Mouse (Mus musculus): ENCODE measurements around the gene Plekhn1. TPM values are rescaled to one million over a fixed set of nuclear protein-coding genes. Genes with fewer than 3 reads are reported as not detected.
A peak's percentile ranks its signal among the peaks of the same experiment; 100 is the strongest.

Plekhn1 gene
- total RNA-seq (2017): 19.0 and 29.3 TPM in 2 replicates

- peak; percentile 16 to 38; a peak in 2 of 4 replicates for ATAC-seq (replicated peaks in 1 of 2; ENCODE audit: insufficient read depth in 1 of 2, low FRiP score in 2 of 2, low TSS enrichment in 1 of 2, low read depth in 1 of 2, poor library complexity in 2 of 2, severe bottlenecking in 2 of 2)
These were observed at the start of gene Plekhn1 for GRCm38 (mm10) chr4:156234701-156235213. Gene Plekhn1, minus strand, starts transcription at chr4:156234857.

GRCm38 (mm10) chr4:156255078-156255839 is 20.6 kb upstream of the Plekhn1 start, which contains the start of gene Samd11:
Gene Samd11, minus strand, starts transcription at chr4:156255657.
- peak; percentile 66 to 74 for ATAC-seq (replicated peaks in 1 of 2; ENCODE audit: insufficient read depth in 1 of 2, low FRiP score in 2 of 2, low TSS enrichment in 1 of 2, low read depth in 1 of 2, poor library complexity in 2 of 2, severe bottlenecking in 2 of 2)

DNA sequence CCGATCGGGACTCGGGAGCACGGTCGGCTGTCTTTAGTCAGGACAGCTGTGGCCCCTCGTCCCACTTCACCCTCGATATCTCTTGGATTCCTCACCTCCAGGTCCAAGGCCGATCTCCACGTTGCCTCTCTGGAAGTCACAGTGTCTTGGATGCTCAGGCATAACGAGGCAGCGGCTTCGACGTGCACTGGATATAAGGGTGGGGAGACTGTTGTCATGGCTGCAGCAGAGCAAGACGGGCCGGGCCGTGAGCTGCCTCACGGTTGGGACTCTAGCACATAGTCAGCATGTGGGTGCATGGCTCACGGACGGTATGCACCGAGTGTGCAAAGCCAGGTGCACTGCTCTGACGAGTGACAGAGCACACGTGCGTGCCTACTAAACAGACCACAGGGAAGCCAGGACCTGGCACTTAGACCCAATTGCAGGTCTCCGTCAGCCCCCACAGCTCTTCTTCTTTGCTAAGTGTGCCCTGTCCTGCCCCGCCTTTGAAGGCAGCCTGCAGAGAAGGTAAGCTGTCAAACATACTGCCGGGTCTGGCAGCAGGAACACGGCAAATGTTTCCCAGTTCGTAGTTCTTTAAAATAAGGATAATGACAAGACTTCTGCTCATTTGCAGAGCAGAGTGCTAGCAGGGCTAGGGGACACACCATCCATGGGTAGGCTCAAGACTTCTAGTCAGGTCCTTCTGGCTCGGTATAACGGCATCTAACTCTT is 19.9 kb upstream of the Plekhn1 start:
- peak; percentile 28 to 38; a peak in 3 of 4 replicates for ATAC-seq (replicated peaks in 1 of 2; ENCODE audit: insufficient read depth in 1 of 2, low FRiP score in 2 of 2, low TSS enrichment in 1 of 2, low read depth in 1 of 2, poor library complexity in 2 of 2, severe bottlenecking in 2 of 2)

DNA sequence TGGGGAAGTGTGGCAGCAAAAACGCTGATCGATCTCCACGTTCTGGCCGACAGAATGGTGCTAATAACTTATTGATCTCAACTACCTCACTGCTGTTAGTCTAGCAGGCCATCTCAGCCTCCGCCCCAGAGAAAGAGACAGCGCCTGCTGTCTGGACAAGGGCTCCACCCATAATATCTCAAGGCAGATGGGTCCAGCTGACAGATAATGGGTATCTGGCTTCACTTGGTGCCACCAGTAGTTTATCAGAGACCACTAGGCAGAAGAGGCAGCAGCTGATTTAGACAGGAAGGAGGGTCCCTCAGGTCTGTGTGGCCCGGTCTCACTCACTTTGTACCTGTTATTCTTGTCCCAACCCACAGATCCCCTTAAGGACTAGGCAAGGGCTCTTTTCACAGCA is 18.4 kb upstream of the Plekhn1 start:
- ATAC-seq (replicated peaks in 1 of 2; ENCODE audit: insufficient read depth in 1 of 2, low FRiP score in 2 of 2, low TSS enrichment in 1 of 2, low read depth in 1 of 2, poor library complexity in 2 of 2, severe bottlenecking in 2 of 2): peak in 1 of 2 experiments; percentile 5; a peak in 1 of 4 replicates

DNA sequence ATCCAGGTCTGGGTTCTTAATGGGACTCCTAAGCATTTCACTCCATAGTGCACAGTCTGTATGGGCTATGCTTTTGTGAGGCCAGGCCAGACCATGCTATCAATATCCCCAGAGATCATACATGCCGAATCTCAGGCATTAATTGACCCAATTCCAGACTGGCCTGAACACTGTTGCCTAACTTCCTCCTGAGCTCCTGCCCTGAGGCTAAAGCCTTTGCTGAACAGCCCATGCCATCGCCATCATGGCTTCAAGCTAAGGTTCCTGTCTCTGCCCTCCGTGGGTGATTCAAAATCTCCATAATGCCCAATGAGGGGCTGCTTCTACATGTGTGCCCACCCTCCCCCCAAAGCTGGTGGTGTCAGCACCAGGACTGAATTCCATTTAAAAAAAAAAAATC is 18.0 kb upstream of the Plekhn1 start:
- 0 out of 4 replicates have a peak, but pooled peaks of 1 of the 2 experiments have one; percentile 3 for ATAC-seq (replicated peaks in 1 of 2; ENCODE audit: insufficient read depth in 1 of 2, low FRiP score in 2 of 2, low TSS enrichment in 1 of 2, low read depth in 1 of 2, poor library complexity in 2 of 2, severe bottlenecking in 2 of 2)

DNA sequence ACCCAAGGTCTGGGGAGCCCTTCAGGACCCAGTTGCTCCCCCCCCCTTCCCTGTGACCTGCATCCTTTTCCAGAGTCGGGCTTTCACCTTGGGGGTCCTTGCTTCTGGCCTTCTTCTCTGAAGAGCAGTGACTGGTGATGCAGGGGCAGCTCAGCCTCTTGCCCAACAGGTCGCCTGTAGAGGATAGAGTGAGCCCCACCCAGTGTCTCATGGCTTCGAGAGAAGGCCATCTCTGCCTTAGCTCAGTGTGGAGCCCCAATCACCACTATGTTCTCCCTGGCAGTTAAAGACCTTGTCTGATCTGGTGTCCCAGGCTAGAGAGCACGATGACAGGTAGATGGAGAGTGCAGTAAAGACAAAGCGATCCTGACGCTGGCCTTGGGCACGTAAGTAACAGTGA is 17.5 kb upstream of the Plekhn1 start:
- no peak for ATAC-seq (replicated peaks in 1 of 2; ENCODE audit: insufficient read depth in 1 of 2, low FRiP score in 2 of 2, low TSS enrichment in 1 of 2, low read depth in 1 of 2, poor library complexity in 2 of 2, severe bottlenecking in 2 of 2)

DNA sequence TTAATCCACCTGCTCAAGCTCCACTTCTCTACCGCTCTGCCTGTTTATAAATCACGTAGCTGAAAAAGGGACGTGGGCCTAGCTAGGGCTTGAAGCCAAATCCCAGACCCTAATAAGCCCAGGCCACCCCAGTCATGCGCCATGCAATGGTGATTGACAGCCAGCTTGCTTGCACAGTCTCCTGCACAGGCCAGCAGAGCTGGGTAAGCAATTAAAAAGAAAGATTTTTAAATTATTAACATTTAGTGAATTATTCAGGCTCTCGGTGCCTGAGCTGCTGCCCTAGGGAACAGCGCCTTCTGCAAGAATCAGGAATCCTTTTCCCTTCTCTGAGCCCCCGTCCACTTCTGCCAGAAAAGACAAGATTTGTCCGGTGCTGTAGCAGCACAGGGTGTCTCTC is 16.4 kb upstream of the Plekhn1 start:
- no peak for ATAC-seq (replicated peaks in 1 of 2; ENCODE audit: insufficient read depth in 1 of 2, low FRiP score in 2 of 2, low TSS enrichment in 1 of 2, low read depth in 1 of 2, poor library complexity in 2 of 2, severe bottlenecking in 2 of 2)

DNA sequence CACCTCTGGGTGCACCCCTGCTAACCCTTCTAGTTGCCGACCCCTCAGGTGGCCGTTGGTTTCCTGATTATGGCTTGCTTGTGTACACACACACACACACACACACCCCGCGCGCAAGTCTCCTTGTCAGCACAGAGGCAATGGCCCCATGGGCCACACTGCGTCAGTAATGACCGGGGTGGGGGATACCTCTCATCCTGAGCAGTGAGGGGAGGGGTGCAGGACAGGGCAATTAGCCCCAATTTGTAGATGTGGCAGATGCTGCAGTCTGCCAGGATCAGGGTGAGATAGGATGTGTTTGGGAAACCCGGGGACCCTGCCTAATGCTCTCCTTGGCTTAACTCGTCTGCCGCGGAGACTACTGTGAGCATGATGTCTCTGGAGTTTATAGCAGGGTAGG is 14.9 kb upstream of the Plekhn1 start:
- ATAC-seq (replicated peaks in 1 of 2; ENCODE audit: insufficient read depth in 1 of 2, low FRiP score in 2 of 2, low TSS enrichment in 1 of 2, low read depth in 1 of 2, poor library complexity in 2 of 2, severe bottlenecking in 2 of 2): no peak

DNA sequence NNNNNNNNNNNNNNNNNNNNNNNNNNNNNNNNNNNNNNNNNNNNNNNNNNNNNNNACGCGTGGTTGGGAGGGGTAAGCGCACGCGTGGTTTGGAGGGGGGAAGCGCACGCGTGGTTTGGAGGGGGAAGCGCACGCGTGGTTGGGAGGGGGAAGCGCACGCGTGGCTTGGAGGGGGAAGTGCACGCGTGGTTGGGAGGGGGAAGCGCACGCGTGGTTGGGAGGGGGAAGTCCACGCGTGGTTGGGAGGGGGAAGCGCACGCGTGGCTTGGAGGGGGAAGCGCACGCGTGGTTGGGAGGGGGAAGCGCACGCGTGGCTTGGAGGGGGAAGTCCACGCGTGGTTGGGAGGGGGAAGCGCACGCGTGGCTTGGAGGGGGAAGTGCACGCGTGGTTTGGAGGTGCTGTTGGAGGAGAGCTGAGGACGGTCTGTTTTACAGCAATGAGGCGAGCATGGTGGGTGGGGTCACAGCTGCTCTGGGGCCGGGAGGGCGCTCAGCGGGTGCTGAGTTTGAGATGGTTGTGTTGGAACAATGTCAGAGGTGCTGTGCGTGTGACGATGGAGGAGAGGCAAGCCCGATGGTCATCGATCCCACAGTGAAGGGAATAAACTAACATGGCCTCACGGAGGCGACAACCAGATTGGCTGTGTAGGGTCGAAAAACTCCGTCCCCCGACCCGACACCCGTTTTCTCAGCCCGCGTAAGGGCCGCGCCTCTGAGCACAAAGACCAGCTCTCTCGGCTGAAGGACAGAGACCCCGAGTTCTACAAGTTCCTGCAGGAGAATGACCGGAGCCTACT is 2.2 kb upstream of the Plekhn1 start:
- no peak; a peak in 1 of 4 replicates for ATAC-seq (replicated peaks in 1 of 2; ENCODE audit: insufficient read depth in 1 of 2, low FRiP score in 2 of 2, low TSS enrichment in 1 of 2, low read depth in 1 of 2, poor library complexity in 2 of 2, severe bottlenecking in 2 of 2)

- ATAC-seq (replicated peaks in 1 of 2; ENCODE audit: insufficient read depth in 1 of 2, low FRiP score in 2 of 2, low TSS enrichment in 1 of 2, low read depth in 1 of 2, poor library complexity in 2 of 2, severe bottlenecking in 2 of 2): peak; percentile 73 to 78
These were observed 1.3 kb upstream of the Plekhn1 start, which contains the start of gene Noc2l for GRCm38 (mm10) chr4:156235808-156236533. Gene Noc2l, plus strand, starts transcription at chr4:156236010.

DNA sequence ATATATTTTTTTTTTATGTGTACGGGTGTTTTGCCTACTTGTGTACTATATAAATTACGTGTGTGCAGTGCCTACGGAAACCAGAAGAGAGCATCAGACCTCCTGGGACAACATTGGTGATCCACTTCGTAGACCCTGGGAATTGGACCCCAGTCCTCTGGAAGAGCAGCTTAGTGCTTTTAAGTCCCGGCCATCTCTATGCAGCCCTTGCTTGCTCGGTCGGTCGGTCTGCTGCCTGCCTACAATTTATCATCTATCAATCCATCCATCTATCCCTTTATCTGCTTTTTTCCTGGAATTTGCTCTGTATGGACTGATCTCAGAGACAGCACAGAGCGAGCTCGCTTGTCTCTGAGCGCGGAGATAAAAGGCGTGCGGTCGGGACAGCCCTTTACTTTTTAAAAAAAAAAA is 708 bp upstream of the Plekhn1 start:
- 0 out of 4 replicates have a peak, but pooled peaks of 1 of the 2 experiments have one; percentile 34 for ATAC-seq (replicated peaks in 1 of 2; ENCODE audit: insufficient read depth in 1 of 2, low FRiP score in 2 of 2, low TSS enrichment in 1 of 2, low read depth in 1 of 2, poor library complexity in 2 of 2, severe bottlenecking in 2 of 2)

DNA sequence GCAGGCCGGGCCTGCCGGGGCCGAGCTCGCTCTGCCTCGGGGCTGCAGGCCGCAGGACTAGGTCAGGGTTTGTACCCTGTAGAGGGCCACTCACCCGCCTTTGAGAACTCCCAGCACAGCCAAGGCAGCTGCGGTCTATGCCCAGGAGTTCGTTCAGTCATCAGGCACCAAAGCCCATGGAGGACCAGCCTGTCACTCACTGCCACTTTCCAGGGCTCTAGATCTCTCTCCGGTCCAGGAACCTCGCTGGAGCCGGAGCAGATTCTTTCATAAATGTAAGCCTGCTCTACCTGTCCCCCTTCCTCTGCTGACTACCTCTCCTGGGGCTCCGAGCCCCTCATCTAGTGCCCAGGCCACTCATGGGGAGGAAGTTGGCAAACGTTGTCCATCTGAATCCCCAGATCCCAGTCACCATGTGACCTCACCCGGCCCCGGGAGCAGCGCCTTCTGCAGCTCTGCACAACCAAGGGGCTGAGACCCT is 596 bp downstream of the Plekhn1 start:
- no peak for ATAC-seq (replicated peaks in 1 of 2; ENCODE audit: insufficient read depth in 1 of 2, low FRiP score in 2 of 2, low TSS enrichment in 1 of 2, low read depth in 1 of 2, poor library complexity in 2 of 2, severe bottlenecking in 2 of 2)

- no peak; a peak in 1 of 4 replicates for ATAC-seq (replicated peaks in 1 of 2; ENCODE audit: insufficient read depth in 1 of 2, low FRiP score in 2 of 2, low TSS enrichment in 1 of 2, low read depth in 1 of 2, poor library complexity in 2 of 2, severe bottlenecking in 2 of 2)
These were observed 6.1 kb downstream of the Plekhn1 start for GRCm38 (mm10) chr4:156228393-156229024.

DNA sequence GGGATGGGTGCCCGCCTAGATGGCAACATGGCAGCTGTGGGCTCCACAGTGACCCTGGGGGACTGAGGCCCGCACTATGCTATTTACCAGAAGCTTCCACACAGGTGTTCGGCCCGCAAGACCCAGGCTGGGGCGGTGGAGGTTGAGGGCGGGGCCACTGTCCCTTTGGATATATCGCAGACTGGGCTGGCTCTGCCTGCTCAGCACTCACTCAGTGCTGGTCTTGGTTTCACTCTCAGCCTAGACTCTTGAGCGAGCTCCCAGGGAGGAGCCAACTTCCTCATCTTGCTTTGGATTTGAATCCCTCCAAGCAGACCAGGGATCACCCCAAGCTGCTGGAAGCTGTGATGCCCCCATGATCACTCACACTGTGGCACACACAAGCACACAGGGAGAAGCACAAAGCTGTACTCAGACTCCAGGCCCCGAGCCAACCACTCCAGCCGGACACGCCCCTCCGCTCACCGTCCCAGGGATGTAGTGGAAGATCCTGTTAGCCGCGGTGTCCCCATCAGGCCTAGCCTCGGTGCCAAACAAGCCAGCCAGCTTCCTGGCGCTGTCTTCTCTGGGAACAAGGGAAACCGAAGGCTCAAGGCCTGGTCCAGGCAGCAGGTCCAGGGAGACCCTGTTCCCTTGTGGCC is 6.8 kb downstream of the Plekhn1 start:
- no peak for ATAC-seq (replicated peaks in 1 of 2; ENCODE audit: insufficient read depth in 1 of 2, low FRiP score in 2 of 2, low TSS enrichment in 1 of 2, low read depth in 1 of 2, poor library complexity in 2 of 2, severe bottlenecking in 2 of 2)

- ATAC-seq (replicated peaks in 1 of 2; ENCODE audit: insufficient read depth in 1 of 2, low FRiP score in 2 of 2, low TSS enrichment in 1 of 2, low read depth in 1 of 2, poor library complexity in 2 of 2, severe bottlenecking in 2 of 2): no peak
These were observed 10.4 kb downstream of the Plekhn1 start for GRCm38 (mm10) chr4:156224276-156224675.

- no peak for ATAC-seq (replicated peaks in 1 of 2; ENCODE audit: insufficient read depth in 1 of 2, low FRiP score in 2 of 2, low TSS enrichment in 1 of 2, low read depth in 1 of 2, poor library complexity in 2 of 2, severe bottlenecking in 2 of 2)
These were observed 14.7 kb downstream of the Plekhn1 start for GRCm38 (mm10) chr4:156219936-156220335.

All from hematopoietic stem cell, adult 5-6 weeks (primary cell).